Mouse (Mus musculus) liver, embryonic 14.5 days (tissue): Measurements from ENCODE around the gene Ifitm6.

Experiments used
- CTCF ChIP-seq: IDR thresholded peaks from 2 replicates; pipeline ENCODE4 v1.5.1; 2016; ENCODE audit warnings: antibody characterized with exemption, low read depth, control low read depth
- EP300 ChIP-seq: IDR thresholded peaks from 2 replicates; pipeline ENCODE4 v1.6.1; 2016; ENCODE audit warnings: antibody characterized with exemption, low read depth

DNA sequence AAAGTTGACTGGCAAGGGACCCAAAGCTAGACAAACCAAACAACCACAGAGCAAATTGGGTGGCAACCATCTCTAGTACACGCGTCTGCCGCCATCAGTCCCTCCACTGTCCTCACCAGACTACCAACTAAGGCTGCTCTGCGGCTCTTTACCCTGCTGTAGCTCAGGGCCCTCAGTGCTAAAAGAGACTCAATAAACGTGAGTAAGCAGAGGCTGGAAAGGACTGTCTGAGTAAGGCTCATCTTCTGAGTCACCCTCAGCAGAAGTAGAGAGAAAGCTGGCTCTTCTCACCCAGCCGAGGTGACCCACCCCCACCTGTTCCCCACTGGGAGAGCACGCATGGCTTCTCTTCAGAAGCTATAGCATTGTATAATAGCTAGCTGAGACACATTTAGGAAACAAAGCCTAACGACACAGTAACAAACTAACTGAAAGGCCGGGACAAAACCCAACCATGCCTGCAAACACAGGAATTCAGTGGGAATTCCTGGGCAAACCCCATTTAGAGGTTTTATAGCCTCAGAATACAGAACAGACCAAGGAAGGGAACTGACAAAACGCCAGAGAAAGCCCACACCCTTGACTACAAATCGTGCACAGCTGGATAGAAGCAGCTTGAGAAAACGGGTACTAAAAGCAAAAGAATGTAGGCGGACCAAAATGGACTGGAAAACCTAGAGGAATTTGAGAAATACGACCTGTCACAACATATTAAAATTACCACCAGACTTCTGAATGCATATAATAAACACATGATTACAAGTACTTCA lies 44.1 kb downstream of the Ifitm6 start:
- TF ChIP-seq CTCF (no peak), EP300 (no peak)
